Mouse (Mus musculus) frontal cortex, adult 2 months (tissue): ENCODE measurements around the gene Ptges. TPM values are rescaled to one million over a fixed set of nuclear protein-coding genes. Genes with fewer than 3 reads are reported as not detected.
"Not testable (repeated sequence)": the region's sequence is repeated elsewhere in the genome, so short reads cannot be mapped to it uniquely, and the experiment has no call there.

ENCODE experiments used
- DNase-seq, 2 experiments: peaks; one replicate each; pipeline ENCODE4 v3.0.0; 2022; ENCODE audit warnings: low spot score in 1 of 2; ENCODE audit errors: extremely low spot score in 1 of 2
- polyA plus RNA-seq: library from polyadenylated mRNA; depleted of rRNA; stranded (reverse); fragments of >200 nt; gene quantifications from 2 replicates; pipeline ENCODE4 v1.2.3, GENCODE M21; 2012; rRNA removed

Gene Ptges
- polyA plus RNA-seq: 8.3 and 9.3 TPM in 2 replicates

- peak; percentile 59 to 85 for DNase-seq
Measured at GRCm38 (mm10) chr2:30929483-30930045, at the start of gene Ptges. TSS of gene Ptges (minus strand) at chr2:30929863.

- peak; percentile 79 to 92 for DNase-seq
Measured at GRCm38 (mm10) chr2:30967352-30968327, 38.0 kb upstream of the Ptges start, which contains the start of gene Tor1a. TSS of gene Tor1a (minus strand) at chr2:30967933.

- DNase-seq: no peak
Measured at GRCm38 (mm10) chr2:30966826-30967225, 37.2 kb upstream of the Ptges start.

GRCm38 (mm10) chr2:30965627-30966026 lies 36.0 kb upstream of the Ptges start:
- no peak for DNase-seq

- DNase-seq: no peak
Measured at GRCm38 (mm10) chr2:30962570-30963254, 33.0 kb upstream of the Ptges start.

GRCm38 (mm10) chr2:30959856-30960255 lies 30.2 kb upstream of the Ptges start:
- no peak for DNase-seq

- DNase-seq: no peak
Measured at GRCm38 (mm10) chr2:30958726-30959125, 29.1 kb upstream of the Ptges start.

GRCm38 (mm10) chr2:30957511-30957910 lies 27.8 kb upstream of the Ptges start:
- DNase-seq: no peak

- DNase-seq: no peak
Measured at GRCm38 (mm10) chr2:30954797-30955196, 25.1 kb upstream of the Ptges start.

- DNase-seq: peak; percentile 82 to 92
Measured at GRCm38 (mm10) chr2:30952824-30953490, 23.3 kb upstream of the Ptges start, which contains the start of gene Tor1b. TSS of gene Tor1b (plus strand) at chr2:30952959.

- DNase-seq: no peak
Measured at GRCm38 (mm10) chr2:30952457-30952823, 22.8 kb upstream of the Ptges start.

GRCm38 (mm10) chr2:30942603-30943011 lies 12.9 kb upstream of the Ptges start:
- peak in 1 of 2 experiments; percentile 74 for DNase-seq

- DNase-seq: not testable (repeated sequence)
Measured at GRCm38 (mm10) chr2:30942116-30942515, 12.5 kb upstream of the Ptges start.

- no peak for DNase-seq
Measured at GRCm38 (mm10) chr2:30941586-30941985, 11.9 kb upstream of the Ptges start.

GRCm38 (mm10) chr2:30938574-30938991 lies 8.9 kb upstream of the Ptges start:
- no peak for DNase-seq

- no peak for DNase-seq
Measured at GRCm38 (mm10) chr2:30937731-30938130, 8.1 kb upstream of the Ptges start.

- DNase-seq: no peak
Measured at GRCm38 (mm10) chr2:30936808-30937207, 7.1 kb upstream of the Ptges start.

GRCm38 (mm10) chr2:30933917-30934450 lies 4.3 kb upstream of the Ptges start:
- peak; percentile 31 to 88 for DNase-seq

GRCm38 (mm10) chr2:30933032-30933431 lies 3.4 kb upstream of the Ptges start:
- no peak for DNase-seq

- no peak for DNase-seq
Measured at GRCm38 (mm10) chr2:30931922-30932321, 2.3 kb upstream of the Ptges start.
